Mouse (Mus musculus): ENCODE data around the gene Myo9b. TPM values are rescaled to one million over a fixed set of nuclear protein-coding genes. Genes with fewer than 3 reads are reported as not detected.
"Not testable (repeated sequence)": the region's sequence is repeated elsewhere in the genome, so short reads cannot be mapped to it uniquely, and the experiment has no call there.

The Myo9b gene
- total RNA-seq, 2 experiments from 2014 or later = 33.7 to 33.8 TPM

GRCm38 (mm10) chr8:71307371-71307770 lies 34.9 kb downstream of the Myo9b start:
- no peak for DNase-seq (ENCODE audit: low spot score in 2 of 2)
- no peak overlapping the region for H3K27ac ChIP-seq
- no peak for TF ChIP-seq CTCF (conservative IDR thresholded peaks at IDR 0.05)

GRCm38 (mm10) chr8:71307913-71308312 lies 35.4 kb downstream of the Myo9b start:
- Histone ChIP-seq H3K27ac (no peak overlapping the region), H3K4me3 (no peak overlapping the region)
- TF ChIP-seq CTCF (conservative IDR thresholded peaks at IDR 0.05) = no peak
- DNase-seq (ENCODE audit: low spot score in 2 of 2) = no peak

More at GRCm38 (mm10) chr8:71307371-71307770, 34.9 kb downstream of the Myo9b start:
- H3K4me3 ChIP-seq = no peak overlapping the region

- Histone ChIP-seq H3K4me3 (no peak overlapping the region), H3K27ac (no peak overlapping the region)
- TF ChIP-seq CTCF (conservative IDR thresholded peaks at IDR 0.05) = no peak
- no peak for DNase-seq (ENCODE audit: low spot score in 2 of 2)
Measured at GRCm38 (mm10) chr8:71310446-71310845, 37.9 kb downstream of the Myo9b start.

GRCm38 (mm10) chr8:71312700-71313099 lies 40.2 kb downstream of the Myo9b start:
- no peak for TF ChIP-seq CTCF (conservative IDR thresholded peaks at IDR 0.05)
- no peak overlapping the region for H3K4me3 ChIP-seq
- peak overlapping the region; percentile 36; the same call in 1 of the 2 replicates for H3K27ac ChIP-seq
- DNase-seq (ENCODE audit: low spot score in 2 of 2) = no peak

GRCm38 (mm10) chr8:71313951-71314350 lies 41.4 kb downstream of the Myo9b start:
- no peak for DNase-seq (ENCODE audit: low spot score in 2 of 2)
- Histone ChIP-seq H3K4me3 (no peak overlapping the region), H3K27ac (no peak overlapping the region)
- no peak for TF ChIP-seq CTCF (conservative IDR thresholded peaks at IDR 0.05)

- TF ChIP-seq CTCF (conservative IDR thresholded peaks at IDR 0.05) = no peak
- H3K27ac ChIP-seq = 0 out of 2 replicates have a peak overlapping the region, but pooled peaks have one; percentile 23
- no peak for DNase-seq (ENCODE audit: low spot score in 2 of 2)
- H3K4me3 ChIP-seq = no peak overlapping the region
Measured at GRCm38 (mm10) chr8:71315972-71316371, 43.5 kb downstream of the Myo9b start.

- no peak for DNase-seq (ENCODE audit: low spot score in 2 of 2)
- H3K27ac ChIP-seq = 0 out of 2 replicates have a peak overlapping the region, but pooled peaks have one; percentile 23
- H3K4me3 ChIP-seq = no peak overlapping the region
- no peak for TF ChIP-seq CTCF (conservative IDR thresholded peaks at IDR 0.05)
Measured at GRCm38 (mm10) chr8:71316486-71317031, 44.0 kb downstream of the Myo9b start.

GRCm38 (mm10) chr8:71318610-71319009 lies 46.1 kb downstream of the Myo9b start:
- H3K27ac ChIP-seq; DNase-seq (ENCODE audit: low spot score in 2 of 2); H3K4me3 ChIP-seq: not testable (repeated sequence)

GRCm38 (mm10) chr8:71319760-71320159 lies 47.2 kb downstream of the Myo9b start:
- not testable (repeated sequence) for H3K4me3 ChIP-seq; H3K27ac ChIP-seq; DNase-seq (ENCODE audit: low spot score in 2 of 2)

- TF ChIP-seq CTCF (conservative IDR thresholded peaks at IDR 0.05) = no peak
- no peak for DNase-seq (ENCODE audit: low spot score in 2 of 2)
- no peak overlapping the region for H3K4me3 ChIP-seq
- no peak overlapping the region; the same call in 1 of the 2 replicates for H3K27ac ChIP-seq
Measured at GRCm38 (mm10) chr8:71322939-71323338, 50.4 kb downstream of the Myo9b start.

- no peak for DNase-seq (ENCODE audit: low spot score in 2 of 2)
- Histone ChIP-seq H3K4me3 (no peak overlapping the region), H3K27ac (no peak overlapping the region)
- TF ChIP-seq CTCF (conservative IDR thresholded peaks at IDR 0.05) = peak; percentile 59
Measured at GRCm38 (mm10) chr8:71324848-71325247, 52.3 kb downstream of the Myo9b start.

- H3K4me3 ChIP-seq; H3K27ac ChIP-seq; DNase-seq (ENCODE audit: low spot score in 2 of 2): not testable (repeated sequence)
Measured at GRCm38 (mm10) chr8:71337834-71338233, 65.3 kb downstream of the Myo9b start.

- Histone ChIP-seq H3K4me3 (no peak overlapping the region), H3K27ac (no peak overlapping the region)
- no peak for DNase-seq (ENCODE audit: low spot score in 2 of 2)
- peak; percentile 67 for TF ChIP-seq CTCF (conservative IDR thresholded peaks at IDR 0.05)
Measured at GRCm38 (mm10) chr8:71340625-71341024, 68.1 kb downstream of the Myo9b start.

- Histone ChIP-seq H3K4me3 (no peak overlapping the region), H3K27ac (no peak overlapping the region)
- no peak for DNase-seq (ENCODE audit: low spot score in 2 of 2)
- TF ChIP-seq CTCF (conservative IDR thresholded peaks at IDR 0.05) = no peak
Measured at GRCm38 (mm10) chr8:71346581-71346980, 74.1 kb downstream of the Myo9b start.

Measured in layer of hippocampus, adult 2 months (tissue).